Mouse (Mus musculus): Measurements from ENCODE around the gene Rmnd5a. TPM values are rescaled to one million over a fixed set of nuclear protein-coding genes. Genes with fewer than 3 reads are reported as not detected.

The Rmnd5a gene
- total RNA-seq, 2 experiments from 2014 or later = 58.3 to 82.6 TPM

DNA sequence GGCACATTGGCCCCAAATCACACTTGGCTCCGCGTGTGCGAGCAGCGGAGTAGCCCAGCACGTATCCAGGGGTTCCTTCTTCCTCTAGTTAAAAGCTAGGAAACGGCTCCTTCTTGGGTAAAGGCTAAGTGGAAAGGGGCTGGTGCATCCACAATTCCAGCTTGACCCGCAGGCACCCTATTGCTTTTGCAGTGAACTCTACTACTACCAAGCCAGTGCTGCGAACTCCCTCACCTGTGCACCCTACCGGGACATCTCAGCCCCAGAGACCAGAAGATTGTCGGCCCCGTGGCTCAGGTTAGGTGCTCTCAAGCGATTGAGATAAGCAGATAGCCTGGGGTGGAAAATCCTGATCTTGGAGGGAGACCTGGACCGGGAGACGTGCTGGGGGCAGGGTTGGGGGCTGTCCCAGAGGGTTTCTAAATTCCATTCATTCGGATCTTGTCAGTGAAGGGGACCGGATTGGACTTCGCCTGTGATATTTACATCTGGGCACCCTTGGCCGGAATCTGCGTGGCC, 66.1 kb downstream of the Rmnd5a start:
- ATAC-seq (replicated peaks; ENCODE audit: low FRiP score, poor library complexity, severe bottlenecking) = no peak

DNA sequence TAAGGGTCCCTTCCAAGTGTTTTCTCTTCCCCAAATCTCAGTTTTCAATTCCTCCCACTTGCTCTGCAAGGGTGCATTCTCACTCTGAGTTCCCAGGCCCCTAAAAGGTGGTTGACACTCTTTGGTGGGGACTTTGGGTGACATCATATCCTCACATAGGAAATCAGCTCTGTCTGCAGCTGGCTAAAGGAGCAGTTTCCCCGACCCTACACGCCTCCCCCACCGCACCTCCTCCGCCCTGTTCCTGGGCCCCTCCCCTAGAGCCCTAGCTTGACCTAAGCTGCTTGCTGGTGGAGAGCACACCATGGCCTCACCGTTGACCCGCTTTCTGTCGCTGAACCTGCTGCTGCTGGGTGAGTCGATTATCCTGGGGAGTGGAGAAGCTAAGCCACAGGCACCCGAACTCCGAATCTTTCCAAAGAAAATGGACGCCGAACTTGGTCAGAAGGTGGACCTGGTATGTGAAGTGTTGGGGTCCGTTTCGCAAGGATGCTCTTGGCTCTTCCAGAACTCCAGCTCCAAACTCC, 67.1 kb downstream of the Rmnd5a start, which contains the start of gene Cd8a:
Gene Cd8a (plus strand): TSS at position 179 of the 527 bp plus-strand sequence.
- ATAC-seq (replicated peaks; ENCODE audit: low FRiP score, poor library complexity, severe bottlenecking) = no peak

DNA sequence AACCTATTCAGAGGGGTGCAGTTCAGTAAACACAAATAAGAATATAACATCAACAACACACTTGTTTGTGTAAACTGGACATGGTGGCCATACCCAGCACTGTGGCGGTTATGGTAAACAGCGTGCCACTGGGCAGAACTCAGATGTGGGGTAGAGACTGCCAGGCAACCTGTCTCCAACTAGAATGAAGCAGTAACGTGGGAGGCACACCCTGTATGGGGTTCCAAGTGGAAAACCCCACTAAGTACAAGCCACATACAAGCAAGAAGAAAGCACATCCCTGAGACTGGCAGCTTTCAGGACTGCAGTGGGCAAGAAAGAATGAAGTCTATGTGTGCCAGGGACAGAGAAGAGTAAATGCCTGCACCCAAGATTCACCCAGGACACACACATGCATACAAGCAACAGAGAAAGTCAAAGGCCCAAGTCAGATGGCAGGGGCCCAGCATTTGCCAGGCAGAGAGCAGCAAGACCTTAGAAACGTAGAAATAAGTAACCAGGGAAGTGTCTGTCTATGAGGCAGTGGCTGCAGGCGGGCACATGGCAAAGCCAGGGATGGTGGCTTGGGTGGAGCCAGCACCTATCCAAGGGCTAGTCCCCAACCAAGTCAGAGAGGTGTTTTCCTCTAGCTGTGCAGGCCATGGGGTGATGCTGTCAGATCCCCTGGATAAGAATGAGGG, 68.3 kb downstream of the Rmnd5a start:
- no peak for ATAC-seq (replicated peaks; ENCODE audit: low FRiP score, poor library complexity, severe bottlenecking)

DNA sequence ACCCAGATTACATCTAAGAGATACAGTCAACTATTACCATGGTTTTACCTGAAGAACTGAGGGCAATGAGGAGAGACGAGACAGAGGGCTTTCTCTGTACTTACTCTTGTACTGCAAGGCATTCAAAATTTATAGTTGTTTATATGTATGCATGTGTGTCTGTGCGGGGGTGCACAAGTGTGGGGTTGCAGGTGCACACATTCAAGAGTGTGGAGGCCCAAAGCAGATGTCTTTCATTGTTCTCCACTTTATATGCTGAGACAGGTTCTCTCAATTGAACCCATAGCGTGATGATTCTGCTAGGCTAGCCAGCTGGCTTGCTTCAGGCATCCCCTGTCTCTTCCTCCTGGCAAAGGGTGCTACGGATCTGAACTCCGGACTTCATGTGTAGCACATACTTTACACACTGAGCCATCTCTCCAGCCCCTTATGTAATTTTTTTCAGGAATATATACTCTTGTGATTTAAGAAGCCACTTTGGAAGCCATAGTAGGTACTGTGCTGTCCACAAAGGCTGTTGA, 69.3 kb downstream of the Rmnd5a start:
- ATAC-seq (replicated peaks; ENCODE audit: low FRiP score, poor library complexity, severe bottlenecking) = no peak

DNA sequence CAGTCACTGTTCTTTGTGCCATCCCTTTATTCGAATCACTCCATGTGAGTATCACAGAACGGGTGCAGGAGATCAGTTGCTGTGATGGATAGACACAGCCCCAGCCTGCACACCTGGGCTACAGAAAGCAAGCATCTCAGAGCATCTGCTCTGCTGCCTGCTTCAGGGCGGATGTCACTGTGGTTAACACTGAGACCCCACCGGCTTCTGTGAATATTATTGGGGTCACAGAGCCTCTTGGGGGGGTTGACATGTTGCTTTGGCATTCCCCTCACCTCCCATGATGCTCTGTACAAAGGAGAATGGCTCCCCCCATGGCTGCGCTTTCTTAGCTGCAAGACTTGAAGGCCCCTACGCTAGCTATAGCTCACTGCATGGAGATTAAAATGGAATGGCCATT, 71.0 kb downstream of the Rmnd5a start:
- no peak for ATAC-seq (replicated peaks; ENCODE audit: low FRiP score, poor library complexity, severe bottlenecking)

DNA sequence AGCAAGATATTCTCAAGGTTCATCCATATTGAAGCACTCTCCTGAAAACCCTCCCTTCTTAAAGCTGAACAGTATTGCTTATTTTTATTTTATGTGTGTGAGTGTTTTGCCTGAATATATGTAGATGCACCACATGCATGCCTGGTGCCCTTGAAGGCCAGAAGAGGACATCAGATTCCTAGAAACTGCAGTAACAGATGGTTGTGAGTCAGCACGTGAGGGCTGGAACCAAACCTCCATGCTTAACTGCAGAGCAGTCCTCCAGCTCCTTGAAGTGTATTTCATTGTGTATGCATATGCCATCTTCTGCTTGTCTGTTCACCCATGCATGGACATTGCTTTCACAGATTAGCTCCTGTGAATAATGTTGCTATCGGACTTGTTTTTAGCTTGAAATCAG, 76.4 kb downstream of the Rmnd5a start:
- ATAC-seq (replicated peaks; ENCODE audit: low FRiP score, poor library complexity, severe bottlenecking) = no peak

DNA sequence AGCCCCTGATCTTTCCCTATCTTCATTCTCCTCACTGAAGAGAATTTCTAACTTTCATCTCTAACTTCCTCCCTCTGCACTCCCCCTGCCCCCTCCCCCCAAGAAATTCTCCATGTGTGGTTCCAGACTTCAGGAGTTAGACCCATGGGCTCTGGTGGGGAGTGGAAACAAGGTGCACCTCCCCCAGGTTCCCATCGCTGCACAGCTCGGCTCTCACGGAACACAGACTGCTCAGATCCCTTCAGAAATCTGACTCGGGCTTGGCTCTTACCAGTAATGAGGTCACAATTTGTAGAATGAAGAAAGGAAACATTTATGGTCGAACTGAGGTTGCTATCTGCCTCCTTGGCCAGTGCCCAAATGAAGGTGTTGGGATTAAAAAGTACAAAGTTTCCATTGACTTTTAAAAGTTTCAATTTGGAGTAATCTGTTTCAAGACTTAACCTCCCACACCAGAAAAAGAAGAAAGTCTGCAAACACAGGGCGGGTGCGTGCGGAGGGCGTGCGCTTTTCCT, 79.2 kb downstream of the Rmnd5a start:
- no peak for ATAC-seq (replicated peaks; ENCODE audit: low FRiP score, poor library complexity, severe bottlenecking)

DNA sequence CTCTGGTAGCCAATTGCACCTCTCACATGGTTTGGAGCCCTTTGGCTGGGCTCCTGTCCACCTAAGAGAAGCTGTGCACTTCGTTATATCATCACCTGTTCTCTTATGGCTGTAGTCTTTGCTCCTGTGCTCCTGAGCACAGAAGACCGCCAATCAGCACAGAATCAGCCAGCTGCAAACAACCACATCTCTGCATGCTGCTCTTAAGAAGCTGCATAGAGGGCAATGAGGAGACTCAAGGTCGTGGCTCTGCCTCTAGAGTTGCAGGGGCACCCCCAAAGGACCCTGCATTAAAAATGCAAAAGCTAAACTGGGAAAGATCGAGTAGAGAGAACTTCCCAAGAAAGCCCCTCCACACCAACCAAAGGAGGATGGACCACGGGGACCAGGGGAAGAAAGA, 79.7 kb downstream of the Rmnd5a start:
- ATAC-seq (replicated peaks; ENCODE audit: low FRiP score, poor library complexity, severe bottlenecking) = no peak

DNA sequence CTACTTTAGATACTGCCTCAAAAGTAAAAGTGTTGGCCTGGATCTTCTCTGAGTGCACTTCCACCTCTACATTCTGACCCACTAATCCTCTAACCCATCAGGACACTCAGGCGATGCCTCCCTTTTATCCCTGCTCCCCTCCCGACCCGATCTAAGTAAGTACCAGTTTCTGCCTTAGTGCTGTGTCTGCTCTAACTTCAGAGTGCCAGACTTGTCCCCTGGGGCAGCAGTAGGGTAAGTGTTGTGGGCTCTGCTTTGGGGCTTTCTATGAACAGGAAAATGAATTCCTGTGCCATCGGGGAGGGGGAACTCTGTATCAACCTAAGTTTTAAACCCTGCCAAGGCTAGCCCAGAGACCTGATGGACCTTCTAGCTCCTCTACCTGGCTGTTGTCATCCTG, 80.2 kb downstream of the Rmnd5a start:
- ATAC-seq (replicated peaks; ENCODE audit: low FRiP score, poor library complexity, severe bottlenecking) = no peak

DNA sequence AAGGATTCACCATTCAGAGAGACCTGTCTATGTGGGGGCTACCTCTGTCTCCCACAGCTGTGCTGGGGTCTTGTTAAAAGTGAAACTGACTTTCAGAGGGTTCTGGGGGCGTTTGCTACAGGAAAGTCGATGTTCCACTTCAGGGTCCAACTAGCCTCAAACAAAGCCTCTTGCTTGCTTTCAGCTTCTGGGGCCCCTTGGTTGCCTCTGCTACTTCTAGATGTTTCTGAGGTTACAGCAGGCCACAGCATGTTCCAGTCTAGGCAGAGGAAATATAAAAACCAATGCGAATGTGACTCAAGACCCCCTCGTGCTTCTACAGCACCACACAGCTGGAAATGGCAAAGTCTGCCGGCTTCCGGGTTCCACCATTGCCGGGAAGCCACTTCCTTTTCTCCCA, 82.9 kb downstream of the Rmnd5a start:
- ATAC-seq (replicated peaks; ENCODE audit: low FRiP score, poor library complexity, severe bottlenecking) = no peak

DNA sequence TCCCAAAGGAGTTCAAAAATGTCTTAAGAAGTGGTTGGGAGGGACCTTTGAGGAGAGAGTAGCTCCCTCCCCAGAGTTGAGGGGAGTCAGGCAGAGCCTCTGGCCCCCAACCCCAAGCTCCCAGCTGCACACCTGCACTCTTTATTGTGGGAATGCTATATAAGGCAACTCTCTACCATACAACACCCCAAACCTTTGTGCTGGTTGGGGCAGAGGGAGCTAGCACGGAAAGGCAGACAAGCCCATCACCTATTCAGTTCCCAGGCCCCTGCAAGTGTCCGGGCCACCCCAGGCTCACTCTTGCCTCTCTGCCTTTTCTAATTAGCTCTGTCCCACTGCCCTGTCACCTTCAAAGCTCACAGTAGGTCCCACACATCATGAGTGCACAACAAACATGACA, 86.7 kb downstream of the Rmnd5a start:
- no peak for ATAC-seq (replicated peaks; ENCODE audit: low FRiP score, poor library complexity, severe bottlenecking)

DNA sequence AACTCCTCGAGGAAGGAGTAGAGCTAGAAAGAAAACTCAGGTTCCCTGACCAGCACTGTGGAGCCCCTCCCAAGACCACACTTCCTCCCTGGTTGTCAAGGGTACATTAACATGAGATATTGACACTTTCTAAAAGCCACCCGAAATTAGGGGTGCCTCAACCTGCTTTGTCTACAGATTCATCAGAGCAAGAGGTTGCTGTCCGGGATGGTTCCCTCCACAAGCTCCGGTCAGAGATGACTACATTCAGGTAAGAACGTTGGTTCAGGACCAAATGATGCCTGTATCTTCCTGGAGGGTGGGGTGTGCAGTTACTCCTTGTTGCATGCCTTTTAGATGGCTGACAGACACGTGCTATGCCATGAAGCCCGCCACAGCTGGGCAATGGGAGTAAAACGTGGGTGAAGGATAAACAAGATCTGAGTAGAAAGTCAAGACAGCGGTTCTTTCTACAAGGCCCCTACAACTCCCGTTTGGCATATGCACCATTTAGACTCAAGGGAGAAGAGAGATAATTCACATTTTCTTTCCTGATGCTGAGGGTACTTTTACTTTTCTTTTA, 87.5 kb downstream of the Rmnd5a start:
- no peak for ATAC-seq (replicated peaks; ENCODE audit: low FRiP score, poor library complexity, severe bottlenecking)

DNA sequence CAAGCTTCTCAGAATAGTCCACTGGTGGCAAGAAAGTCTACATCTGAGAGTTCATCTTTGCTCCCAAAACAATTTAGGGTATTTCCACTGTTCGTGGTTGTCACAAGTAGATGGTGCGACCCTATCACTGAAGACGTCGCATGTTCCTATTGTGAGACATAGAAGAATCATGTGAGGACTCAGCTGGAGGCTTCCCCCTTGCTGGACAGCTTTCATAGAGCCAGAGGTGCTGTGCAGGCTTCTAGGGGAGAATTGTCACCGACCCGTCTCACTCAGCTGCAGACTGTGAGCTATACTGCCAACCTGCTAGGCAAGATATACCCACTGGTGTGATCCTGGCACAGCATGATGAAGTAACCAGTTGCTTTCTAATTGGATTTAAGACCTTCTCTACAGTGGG, 88.2 kb downstream of the Rmnd5a start:
- no peak for ATAC-seq (replicated peaks; ENCODE audit: low FRiP score, poor library complexity, severe bottlenecking)

DNA sequence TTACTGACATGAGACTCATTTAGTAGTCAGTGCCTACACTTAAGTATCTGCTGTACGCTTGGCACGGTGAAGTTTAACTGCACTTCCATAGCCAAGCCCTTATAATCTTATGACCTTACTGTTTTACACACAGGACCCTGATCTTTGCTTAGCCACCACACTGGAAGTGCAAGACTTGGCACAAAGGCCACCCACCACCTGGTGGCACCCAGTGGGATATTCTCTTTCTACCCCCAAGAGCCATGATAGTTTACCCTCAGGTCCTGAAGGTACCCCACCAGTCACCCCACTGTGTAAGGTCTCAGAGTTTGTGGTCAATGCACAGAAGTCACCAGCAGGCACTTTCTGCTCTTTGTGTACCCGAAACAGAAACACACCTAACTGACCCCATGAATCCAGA, 89.2 kb downstream of the Rmnd5a start:
- ATAC-seq (replicated peaks; ENCODE audit: low FRiP score, poor library complexity, severe bottlenecking) = no peak

DNA sequence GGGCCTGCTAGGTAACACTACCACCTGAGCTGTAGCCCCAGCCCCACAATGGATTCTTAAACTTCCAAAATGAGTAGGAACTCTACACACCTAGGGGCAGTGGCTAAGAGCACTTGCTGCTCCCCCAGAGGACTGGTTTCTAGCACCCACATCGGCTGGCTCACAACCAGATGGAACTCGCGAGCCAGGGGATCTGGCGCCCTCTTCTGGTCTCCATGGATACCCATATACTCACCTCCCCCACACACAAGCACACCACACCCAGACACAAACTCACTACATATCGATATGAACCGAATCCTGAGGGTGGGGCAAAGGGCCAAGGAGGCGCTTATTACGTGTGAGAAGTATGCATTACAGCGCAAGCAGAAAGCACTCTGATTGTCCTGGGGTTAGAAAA, 92.4 kb downstream of the Rmnd5a start:
- no peak for ATAC-seq (replicated peaks; ENCODE audit: low FRiP score, poor library complexity, severe bottlenecking)

DNA sequence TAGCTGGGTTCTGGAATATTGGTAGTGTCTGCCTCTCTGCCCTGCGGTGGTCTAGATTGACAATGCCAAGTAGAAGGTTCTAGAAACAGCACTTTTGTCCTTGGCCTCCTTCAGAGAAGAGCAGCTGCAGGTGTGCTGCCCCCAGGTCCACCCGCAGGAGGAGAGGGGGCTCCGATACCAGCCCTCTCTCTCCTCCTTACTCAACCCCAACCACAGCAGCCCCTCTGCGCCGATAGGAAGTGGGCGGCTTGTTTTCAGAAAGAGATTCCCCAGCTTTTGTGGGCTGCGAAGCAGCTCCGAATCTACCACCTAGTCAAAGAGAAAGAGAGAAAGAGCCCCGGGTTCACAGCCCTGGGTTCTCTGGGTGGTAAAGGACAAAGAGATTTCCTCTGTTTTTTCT, 99.3 kb downstream of the Rmnd5a start:
- ATAC-seq (replicated peaks; ENCODE audit: low FRiP score, poor library complexity, severe bottlenecking) = no peak

DNA sequence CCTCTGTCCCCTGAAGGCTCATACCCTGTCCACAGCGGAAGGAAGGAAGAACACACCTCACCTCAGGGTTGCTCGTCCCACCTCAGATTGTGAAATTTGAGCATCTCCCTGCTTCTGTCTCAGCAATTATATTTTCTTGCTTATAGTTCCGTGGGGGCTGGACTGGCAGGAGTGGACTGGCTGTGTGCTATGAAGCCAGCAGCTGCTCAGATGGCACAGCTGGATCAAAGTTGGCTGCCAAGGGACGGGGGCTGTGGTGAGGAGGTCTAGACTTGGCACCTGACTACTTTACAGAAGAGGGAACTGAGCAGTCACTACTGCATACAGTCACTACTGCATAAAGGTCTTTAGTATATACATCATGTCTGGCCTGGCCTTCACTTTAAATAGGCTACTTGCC, 101.1 kb downstream of the Rmnd5a start:
- ATAC-seq (replicated peaks; ENCODE audit: low FRiP score, poor library complexity, severe bottlenecking) = no peak

DNA sequence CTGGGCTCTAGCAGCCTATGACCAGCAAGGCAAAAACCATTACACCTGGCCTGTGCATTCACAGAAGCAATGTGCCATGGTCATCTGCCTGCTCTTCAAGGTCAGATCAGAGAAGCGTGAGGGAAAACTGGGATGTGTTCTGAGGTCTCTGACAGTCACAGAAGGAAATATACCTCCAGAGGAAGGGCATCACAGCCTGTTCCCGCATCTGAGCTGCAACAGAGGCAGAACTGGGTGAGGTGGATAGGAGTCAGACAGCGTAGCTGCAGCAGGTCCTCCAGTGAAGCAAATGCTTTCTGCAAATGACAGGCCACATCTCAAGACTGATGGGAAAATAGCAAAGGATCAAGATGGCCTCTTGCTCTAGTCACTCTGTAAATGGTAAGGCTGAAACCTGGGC, 101.5 kb downstream of the Rmnd5a start:
- no peak for ATAC-seq (replicated peaks; ENCODE audit: low FRiP score, poor library complexity, severe bottlenecking)
